Mouse (Mus musculus) spleen, adult 2 months (tissue): ENCODE measurements around the gene Shtn1.

Experiments
- CTCF ChIP-seq: fragments of 200-500 bp; IDR thresholded peaks from 2 replicates; pipeline ENCODE4 v1.5.1; 2011; ENCODE audit warnings: mild to moderate bottlenecking, inconsistent platforms; ENCODE audit not compliant: insufficient read depth, insufficient read length, insufficient replicate concordance; ENCODE audit errors: extremely low read depth
- POLR2A ChIP-seq: fragments of 200-500 bp; IDR thresholded peaks from 2 replicates; pipeline ENCODE4 v1.6.1; 2011; ENCODE audit warnings: low read depth, low read length, inconsistent platforms

DNA sequence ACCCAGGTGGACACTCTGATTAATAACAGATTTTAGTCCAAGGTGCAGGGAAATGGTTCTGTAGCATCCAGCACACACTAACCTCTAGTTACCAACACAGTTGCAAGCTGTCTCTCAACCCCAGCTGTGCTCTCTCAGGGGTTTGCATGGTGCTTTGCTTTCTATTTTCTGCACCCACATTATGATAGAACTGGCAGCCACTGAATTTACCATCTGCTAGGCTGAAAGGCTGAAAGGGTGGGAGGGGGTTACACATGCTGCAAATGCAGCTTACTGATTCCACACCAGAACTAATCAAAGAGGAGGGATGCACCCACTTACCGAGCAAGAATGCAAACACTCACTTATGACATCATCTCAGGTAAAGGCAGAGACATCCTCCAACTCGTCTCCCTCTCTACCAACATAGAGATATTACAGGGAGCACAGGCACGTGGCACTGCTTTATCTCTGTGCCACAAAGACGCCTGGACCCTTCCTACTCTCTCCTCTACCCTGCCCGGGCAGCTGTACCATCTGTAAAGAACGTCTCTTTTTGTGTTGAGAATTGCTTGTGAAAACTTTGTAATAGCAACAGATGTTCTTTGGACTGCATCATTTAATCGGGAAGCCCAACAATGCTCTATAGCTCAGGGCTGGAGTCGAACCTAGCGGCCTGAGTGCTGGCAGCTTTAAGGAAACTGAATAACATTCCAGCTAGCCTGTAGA is 23.0 kb downstream of the Shtn1 start:
- TF ChIP-seq POLR2A (no peak), CTCF (no peak)
